Mouse (Mus musculus): ENCODE measurements around the gene Gtf2i. TPM values are rescaled to one million over a fixed set of nuclear protein-coding genes. Genes with fewer than 3 reads are reported as not detected.

The Gtf2i gene
- total and polyA plus RNA-seq, 3 experiments = 67.8 to 210 (median 187) TPM

DNA sequence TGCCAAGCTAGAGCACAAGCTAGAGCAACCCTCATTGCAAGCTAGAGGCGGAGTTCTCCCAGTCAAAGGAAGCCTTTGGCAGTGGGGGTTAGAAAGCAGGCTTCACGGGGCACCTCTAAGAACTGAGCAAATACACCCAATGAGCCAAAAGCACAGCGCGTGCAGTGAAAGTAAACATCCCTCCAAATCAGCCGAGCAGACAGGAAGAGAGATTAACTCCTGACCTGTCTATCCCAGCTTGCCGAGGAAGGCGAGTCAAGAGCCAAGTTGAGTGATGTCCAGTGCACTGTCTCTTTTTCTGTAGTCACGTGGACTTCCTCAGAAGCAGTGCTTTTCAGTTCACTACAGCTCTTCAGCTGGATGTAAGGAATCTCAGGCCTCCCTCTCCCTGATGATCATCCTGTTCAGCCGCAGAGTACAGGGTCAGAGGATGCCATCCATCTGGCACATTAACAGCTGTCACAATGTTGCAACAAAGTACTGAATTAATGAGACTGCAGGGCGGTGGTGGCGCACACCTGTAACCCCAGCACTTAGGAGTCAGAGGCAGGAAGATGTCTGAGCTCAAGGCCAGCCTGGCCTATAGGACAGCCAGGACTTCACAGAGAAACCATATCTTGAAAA is 104.5 kb downstream of the Gtf2i start:
- H3K27ac ChIP-seq = no peak overlapping the region
- DNase-seq = no peak
- no peaks in the 10 kb centered on the region for H3K4me1 ChIP-seq (ENCODE audit: control insufficient read depth, insufficient read depth, low read length)
- H3K9ac ChIP-seq (ENCODE audit: low read depth, low read length) = no peak overlapping the region
- intact Hi-C loops (cut with DNase I) = no loop called here
- H3K4me3 ChIP-seq = no peak overlapping the region
- no peaks in the 10 kb centered on the region for H3K27me3 ChIP-seq (ENCODE audit: control insufficient read depth, insufficient read depth, low read length)
- H3K36me3 ChIP-seq (ENCODE audit: control insufficient read depth, insufficient read depth, low read length) = no peaks in the 10 kb centered on the region
- no peak for TF ChIP-seq CTCF (IDR thresholded peaks at IDR 0.05)
- no peak for TF ChIP-seq EP300 (IDR thresholded peaks at IDR 0.05; ENCODE audit: insufficient read depth, low read depth, low read length)
- no peak for TF ChIP-seq POLR2A (IDR thresholded peaks at IDR 0.05; ENCODE audit: insufficient read depth, low read depth, low read length)
- 43% methylated on average over 11 of the region's 11 CpGs for WGBS
- H3K79me2 ChIP-seq (replicated peaks; ENCODE audit: control insufficient read depth, insufficient read depth, low read length) = no peaks in the 10 kb centered on the region

DNA sequence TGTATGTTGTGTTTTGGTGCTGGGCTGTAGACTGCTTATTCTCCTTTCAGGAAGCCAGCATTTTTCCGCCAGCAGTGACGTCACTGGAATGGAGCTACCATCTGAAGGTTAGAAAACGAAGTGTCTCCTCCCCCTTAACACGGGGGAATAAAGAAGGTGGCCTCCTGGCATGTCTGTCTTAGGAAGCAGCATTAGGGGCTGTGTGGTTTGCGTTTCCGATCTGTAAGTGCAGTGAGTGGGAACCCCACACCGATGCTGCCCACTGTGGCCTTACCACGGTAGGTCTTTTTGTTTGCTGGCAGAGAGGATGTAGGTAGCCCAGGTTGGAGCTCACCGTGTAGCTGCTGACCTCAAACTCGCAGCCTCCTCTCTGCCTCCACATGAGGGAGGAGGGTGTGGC is 107.8 kb downstream of the Gtf2i start:
- Histone ChIP-seq H3K36me3 (ENCODE audit: control insufficient read depth, insufficient read depth, low read length) (no peaks in the 10 kb centered on the region), H3K27me3 (ENCODE audit: control insufficient read depth, insufficient read depth, low read length) (no peaks in the 10 kb centered on the region), H3K9ac (ENCODE audit: low read depth, low read length) (no peak overlapping the region), H3K79me2 (replicated peaks; ENCODE audit: control insufficient read depth, insufficient read depth, low read length) (no peaks in the 10 kb centered on the region), H3K4me1 (ENCODE audit: control insufficient read depth, insufficient read depth, low read length) (no peaks in the 10 kb centered on the region), H3K4me3 (no peak overlapping the region), H3K27ac (no peak overlapping the region)
- DNase-seq = no peak
- WGBS = 73% methylated on average over 10 of the region's 10 CpGs
- TF ChIP-seq POLR2A (IDR thresholded peaks at IDR 0.05; ENCODE audit: insufficient read depth, low read depth, low read length) = no peak
- no peak for TF ChIP-seq EP300 (IDR thresholded peaks at IDR 0.05; ENCODE audit: insufficient read depth, low read depth, low read length)
- TF ChIP-seq CTCF (IDR thresholded peaks at IDR 0.05) = no peak
- intact Hi-C loops (cut with DNase I) = no loop called here

DNA sequence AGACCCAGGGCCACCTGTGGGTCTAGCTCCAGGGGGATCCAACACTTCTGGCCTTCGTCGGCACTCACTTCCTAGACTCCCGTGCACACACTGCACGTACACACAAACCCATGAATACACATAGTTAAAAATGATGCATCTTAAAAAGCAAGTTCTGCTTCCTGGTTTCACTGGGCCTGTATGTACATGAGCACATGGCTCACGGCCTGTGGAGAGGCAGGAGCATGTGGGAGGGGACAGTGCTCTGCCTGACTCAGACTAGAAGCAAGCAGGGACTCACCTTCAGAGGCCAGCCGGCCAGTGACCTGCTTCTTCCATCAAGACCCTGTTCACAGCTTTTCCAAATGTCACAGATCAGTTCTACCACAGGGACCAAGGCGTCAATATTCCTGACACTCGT is 120.9 kb downstream of the Gtf2i start:
- no peak overlapping the region for H3K27ac ChIP-seq
- H3K27me3 ChIP-seq (ENCODE audit: control insufficient read depth, insufficient read depth, low read length) = no peaks in the 10 kb centered on the region
- H3K9ac ChIP-seq (ENCODE audit: low read depth, low read length) = no peak overlapping the region
- WGBS = 80% methylated on average over 8 of the region's 8 CpGs
- H3K79me2 ChIP-seq (replicated peaks; ENCODE audit: control insufficient read depth, insufficient read depth, low read length) = no peaks in the 10 kb centered on the region
- H3K4me3 ChIP-seq = no peak overlapping the region
- no peak for DNase-seq
- no peaks in the 10 kb centered on the region for H3K36me3 ChIP-seq (ENCODE audit: control insufficient read depth, insufficient read depth, low read length)
- intact Hi-C loops (cut with DNase I) = no loop called here
- TF ChIP-seq POLR2A (IDR thresholded peaks at IDR 0.05; ENCODE audit: insufficient read depth, low read depth, low read length) (no peak), EP300 (IDR thresholded peaks at IDR 0.05; ENCODE audit: insufficient read depth, low read depth, low read length) (no peak), CTCF (IDR thresholded peaks at IDR 0.05) (no peak)
- H3K4me1 ChIP-seq (ENCODE audit: control insufficient read depth, insufficient read depth, low read length) = no peaks in the 10 kb centered on the region

DNA sequence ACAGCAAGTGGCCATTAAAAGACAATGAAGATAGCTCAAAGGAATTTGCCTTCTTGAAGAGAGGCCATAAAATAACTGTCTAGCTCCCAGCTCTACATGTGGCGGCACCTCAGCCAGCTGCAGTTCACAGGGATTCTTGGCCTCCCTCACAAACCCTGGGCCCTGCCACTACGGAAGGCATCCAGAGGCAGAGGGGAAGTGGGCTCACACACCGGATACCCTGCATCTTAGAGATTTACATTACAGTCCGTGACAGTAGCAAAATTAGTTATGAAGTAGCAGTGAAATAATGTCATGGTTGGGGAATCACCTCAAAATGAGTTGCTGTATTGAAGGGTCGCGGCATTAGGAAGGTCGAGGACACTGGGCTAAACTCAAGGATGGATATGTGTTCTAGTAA is 126.0 kb downstream of the Gtf2i start:
- WGBS = 84% methylated on average over 7 of the region's 7 CpGs
- no peak for DNase-seq
- no peak for TF ChIP-seq POLR2A (IDR thresholded peaks at IDR 0.05; ENCODE audit: insufficient read depth, low read depth, low read length)
- Histone ChIP-seq H3K27me3 (ENCODE audit: control insufficient read depth, insufficient read depth, low read length) (no peaks in the 10 kb centered on the region), H3K36me3 (ENCODE audit: control insufficient read depth, insufficient read depth, low read length) (no peaks in the 10 kb centered on the region), H3K79me2 (replicated peaks; ENCODE audit: control insufficient read depth, insufficient read depth, low read length) (no peaks in the 10 kb centered on the region), H3K4me1 (ENCODE audit: control insufficient read depth, insufficient read depth, low read length) (peaks cover under 1% of the 10 kb centered on the region), H3K27ac (no peak overlapping the region), H3K4me3 (no peak overlapping the region), H3K9ac (ENCODE audit: low read depth, low read length) (no peak overlapping the region)
- intact Hi-C loops (cut with DNase I) = no loop called here

Small RNAs within 50 kb of the gene (microRNA-seq; reads per million reads assigned to microRNA genes)
- 0 reads per million in 2 experiments for gene Mir3965

Other genes with a start within 250 kb of the Gtf2i start
- 10 to 100 TPM; 20.7 to 21.1 TPM for gene Castor2, start 215.0 kb downstream of the Gtf2i start, total RNA-seq (2021)
- gene Castor2, start 215.0 kb downstream of the Gtf2i start, polyA plus RNA-seq (2012; rRNA removed) = 14.2 and 18.2 TPM in 2 replicates
- gene Rcc1l, start 138.0 kb downstream of the Gtf2i start, total RNA-seq (2021) = 10 to 100 TPM; 30.2 to 33.7 TPM
- 19.8 and 23.5 TPM in 2 replicates for gene Rcc1l, start 138.0 kb downstream of the Gtf2i start, polyA plus RNA-seq (2012; rRNA removed)
- 1 to 10 TPM; 5.3 to 5.7 TPM for gene Gtf2ird2, start 130.7 kb downstream of the Gtf2i start, total RNA-seq (2021)
- gene Gtf2ird2, start 130.7 kb downstream of the Gtf2i start, polyA plus RNA-seq (2012; rRNA removed) = 3.7 and 5.4 TPM in 2 replicates
- gene Ncf1, start 85.1 kb downstream of the Gtf2i start, total RNA-seq (2021) = 1 to 10 TPM; 6.7 to 8.2 TPM
- gene Ncf1, start 85.1 kb downstream of the Gtf2i start, polyA plus RNA-seq (2012; rRNA removed) = 3.4 and 5.7 TPM in 2 replicates
- 10 to 100 TPM; 23.8 to 26.4 TPM for gene Gtf2ird1, start 142.0 kb upstream of the Gtf2i start, total RNA-seq (2021)
- gene Gtf2ird1, start 142.0 kb upstream of the Gtf2i start, polyA plus RNA-seq (2012; rRNA removed) = 13.4 and 18.0 TPM in 2 replicates
- 1 to 10 TPM; 7.0 to 8.0 TPM for gene Clip2, start 237.7 kb upstream of the Gtf2i start, total RNA-seq (2021)
- 6.2 and 9.8 TPM in 2 replicates for gene Clip2, start 237.7 kb upstream of the Gtf2i start, polyA plus RNA-seq (2012; rRNA removed)
- gene Syna, start 245.4 kb upstream of the Gtf2i start, total RNA-seq (2021) = not detected
- not detected in 2 replicates for gene Syna, start 245.4 kb upstream of the Gtf2i start, polyA plus RNA-seq (2012; rRNA removed)

Data from heart, adult 2 months (tissue).